Mouse (Mus musculus): ENCODE results near the gene Pip4k2b.

Gene Pip4k2b

DNA sequence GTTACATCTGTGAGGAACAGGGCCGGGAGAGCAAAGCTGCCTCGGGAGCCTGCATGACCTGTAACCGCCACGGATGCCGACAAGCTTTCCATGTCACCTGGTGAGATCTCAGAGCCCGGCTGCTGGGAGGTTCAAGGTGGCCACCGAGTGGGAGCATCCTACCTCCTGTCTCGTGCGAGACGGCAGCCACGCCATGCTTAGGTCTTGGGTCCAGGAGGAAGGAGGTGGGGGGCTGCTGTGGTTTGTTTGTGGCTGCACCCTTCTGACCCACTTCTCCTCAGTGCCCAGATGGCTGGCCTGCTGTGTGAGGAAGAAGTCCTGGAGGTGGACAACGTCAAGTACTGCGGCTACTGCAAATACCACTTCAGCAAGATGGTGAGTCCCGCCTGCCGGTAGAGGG is 77.7 kb downstream of the Pip4k2b start:
- DNase-seq (ENCODE audit: low spot score in 2 of 2) = no peak

DNA sequence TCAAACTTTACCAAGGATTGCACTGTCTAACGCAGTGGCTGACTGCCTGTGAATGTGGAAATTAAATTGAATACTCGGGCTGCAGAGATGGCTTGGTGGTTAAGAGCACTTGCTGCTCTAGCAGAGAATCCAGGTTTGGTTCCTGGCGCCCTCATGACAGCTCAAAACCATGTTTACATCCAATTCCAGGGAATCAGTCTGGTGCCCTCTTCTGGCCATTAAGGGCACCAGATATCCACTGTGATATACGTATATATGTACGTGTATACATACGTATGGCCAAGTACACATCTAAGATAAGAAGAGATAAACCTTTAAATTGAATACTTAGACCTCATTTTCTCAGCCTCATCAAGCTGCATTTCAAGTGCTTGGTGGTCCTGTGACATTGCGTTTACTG is 78.3 kb downstream of the Pip4k2b start:
- DNase-seq (ENCODE audit: low spot score in 2 of 2) = no peak

DNA sequence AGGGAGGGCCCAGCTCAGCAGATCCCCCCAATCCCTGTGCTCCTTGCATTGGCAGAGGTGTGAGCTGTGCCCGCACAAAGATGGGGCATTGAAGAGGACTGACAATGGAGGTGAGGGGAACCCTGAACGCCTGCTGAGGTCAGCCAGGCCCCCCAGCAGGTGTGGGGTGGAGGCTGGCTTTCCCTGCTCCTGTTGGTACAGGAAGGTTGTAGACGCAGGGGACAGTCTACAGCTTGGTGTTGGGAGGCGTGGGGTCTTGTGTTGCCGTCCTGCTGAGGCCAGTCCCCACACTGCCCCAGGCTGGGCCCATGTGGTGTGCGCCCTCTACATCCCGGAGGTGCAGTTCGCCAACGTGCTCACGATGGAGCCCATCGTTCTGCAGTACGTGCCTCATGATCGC is 79.1 kb downstream of the Pip4k2b start:
- no peak for DNase-seq (ENCODE audit: low spot score in 2 of 2)
